Mouse (Mus musculus): ENCODE data around the gene Gm17359.

The Gm17359 gene

GRCm38 (mm10) chr3:79484286-79485063 is 148.0 kb downstream of the Gm17359 start:
- no peak for DNase-seq

DNA sequence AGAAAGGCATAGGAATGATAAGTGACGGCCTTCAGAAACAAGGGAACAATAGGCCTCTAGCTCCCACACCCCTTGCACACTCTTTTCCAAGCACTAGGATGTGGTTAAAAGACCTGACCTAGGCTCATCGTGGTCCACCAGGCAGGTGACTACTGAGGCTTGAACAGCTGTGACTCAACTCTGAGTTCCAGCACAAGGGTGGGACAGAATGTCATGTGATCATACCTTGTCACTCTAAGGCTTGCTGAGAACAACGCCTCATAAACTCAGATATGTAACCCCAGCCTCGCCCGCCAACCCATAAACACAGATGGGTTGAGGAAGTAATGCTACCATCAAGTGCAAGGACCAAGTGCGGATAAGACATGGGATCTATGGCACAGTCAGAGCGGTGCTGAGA is 151.6 kb downstream of the Gm17359 start:
- DNase-seq = no peak

GRCm38 (mm10) chr3:79490102-79490501 is 153.6 kb downstream of the Gm17359 start:
- no peak for DNase-seq

GRCm38 (mm10) chr3:79491614-79492013 is 155.2 kb downstream of the Gm17359 start:
- no peak for DNase-seq

DNA sequence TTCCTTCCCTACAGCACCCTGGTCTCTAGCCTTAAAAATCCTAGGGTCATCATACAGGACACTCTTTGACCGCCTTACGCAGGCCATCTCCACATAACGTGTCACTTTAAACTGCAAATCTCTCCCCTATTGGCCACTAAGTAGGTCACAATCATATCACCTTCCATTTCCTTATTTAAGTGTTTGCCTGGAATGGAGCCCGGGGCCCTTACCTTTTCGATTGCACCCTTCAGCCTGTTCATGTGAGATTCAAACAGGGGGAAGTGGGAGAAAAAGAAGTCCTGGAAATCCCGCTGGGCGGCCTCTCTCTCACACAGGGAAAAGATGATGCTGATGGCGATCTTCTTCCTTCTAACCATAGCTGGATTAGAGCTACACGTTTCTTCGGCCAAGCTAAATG is 156.6 kb downstream of the Gm17359 start:
- DNase-seq = no peak

GRCm38 (mm10) chr3:79494028-79494427 is 157.6 kb downstream of the Gm17359 start:
- no peak for DNase-seq

- DNase-seq = no peak
Measured at GRCm38 (mm10) chr3:79495151-79495550, 158.7 kb downstream of the Gm17359 start.

- no peak for DNase-seq
Measured at GRCm38 (mm10) chr3:79496668-79497067, 160.2 kb downstream of the Gm17359 start.

DNA sequence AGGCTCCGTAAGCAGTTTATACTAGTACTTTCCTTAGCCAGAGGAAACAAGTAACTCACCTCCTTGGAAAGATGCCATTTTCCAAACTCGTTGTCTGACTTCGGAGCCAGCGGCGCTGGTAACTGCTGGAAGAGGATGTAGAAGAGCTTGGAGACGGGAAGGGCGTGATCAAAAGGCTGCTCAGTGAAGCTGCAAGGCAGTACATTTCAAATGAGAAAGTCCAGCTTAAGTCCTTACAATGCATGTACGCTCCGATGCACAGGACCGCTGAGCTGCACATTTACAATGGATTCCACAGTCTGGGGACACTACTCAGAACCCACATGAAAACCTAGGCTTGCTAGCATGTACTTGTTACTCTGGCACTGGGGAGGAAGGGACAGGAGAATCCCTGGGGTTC is 163.8 kb downstream of the Gm17359 start:
- DNase-seq = no peak

- DNase-seq = no peak
Measured at GRCm38 (mm10) chr3:79501166-79501728, 164.8 kb downstream of the Gm17359 start.
